Mouse (Mus musculus) lung, adult 2 months (tissue): ENCODE data around the gene Gm37419.

Experiments
- CTCF ChIP-seq: fragments of 200-500 bp; IDR thresholded peaks from 2 replicates; pipeline ENCODE4 v1.5.1; 2011; ENCODE audit warnings: mild to moderate bottlenecking, low read length, control low read depth; ENCODE audit not compliant: insufficient read depth
- POLR2A ChIP-seq: fragments of 200-500 bp; IDR thresholded peaks from 2 replicates; pipeline ENCODE4 v1.6.1; 2011; ENCODE audit warnings: low read depth, mild to moderate bottlenecking, control low read depth, low read length, borderline replicate concordance; ENCODE audit errors: extremely low read depth

DNA sequence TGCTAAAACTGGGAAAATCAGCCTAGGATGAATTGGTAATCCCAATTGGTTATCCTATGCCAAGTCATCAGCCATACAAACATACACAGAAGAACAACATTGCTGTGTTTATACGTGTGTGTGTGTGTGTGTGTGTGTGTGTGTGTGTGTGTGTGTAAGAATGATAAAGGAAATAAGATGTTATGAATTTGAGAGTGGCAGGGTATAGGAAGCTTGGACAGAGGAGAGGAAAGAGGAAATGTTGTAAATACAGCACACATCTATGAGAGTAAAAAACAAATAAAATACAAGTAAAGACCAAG, 34.4 kb upstream of the Gm37419 start:
- TF ChIP-seq CTCF: no peak
- no peak for TF ChIP-seq POLR2A
